Mouse (Mus musculus): Measurements from ENCODE around the gene Fsd1.
A peak's percentile ranks its signal among the peaks of the same experiment; 100 is the strongest.

- peak; percentile 98 for TF ChIP-seq EP300 (IDR thresholded peaks at IDR 0.05; ENCODE audit: insufficient read depth, low read depth, low read length)
- TF ChIP-seq POLR2A (IDR thresholded peaks at IDR 0.05; ENCODE audit: insufficient read depth, low read depth, low read length) = peak; percentile 77
- TF ChIP-seq CTCF (IDR thresholded peaks at IDR 0.05) = no peak; the same call in 1 of the 2 replicates
Observed at GRCm38 (mm10) chr17:56036176-56036900, 50.0 kb downstream of the Fsd1 start, which contains the start of gene Sh3gl1.

All from heart, adult 2 months (tissue).